Mouse (Mus musculus): ENCODE measurements around the gene Spdya.
"Not testable (repeated sequence)": the region's sequence is repeated elsewhere in the genome, so short reads cannot be mapped to it uniquely, and the experiment has no call there.

Spdya gene

GRCm38 (mm10) chr17:71551757-71552451 is at the start of gene Spdya:
Gene Spdya (plus strand): TSS chr17:71552061.
- peak; percentile 88 to 93 for DNase-seq

GRCm38 (mm10) chr17:71506832-71507231 is 45.0 kb upstream of the Spdya start:
- DNase-seq: no peak

- no peak for DNase-seq
These were observed 41.6 kb upstream of the Spdya start for GRCm38 (mm10) chr17:71510297-71510696.

GRCm38 (mm10) chr17:71526302-71526708 is 25.6 kb upstream of the Spdya start:
- no peak for DNase-seq

GRCm38 (mm10) chr17:71526711-71527564 is 24.9 kb upstream of the Spdya start, which contains the start of gene Ndc80:
Gene Ndc80 (minus strand): TSS chr17:71526857.
- DNase-seq: peak; percentile 94 to 97

- DNase-seq: no peak
These were observed 23.8 kb upstream of the Spdya start for GRCm38 (mm10) chr17:71528042-71528441.

- DNase-seq: not testable (repeated sequence)
These were observed 16.3 kb upstream of the Spdya start for GRCm38 (mm10) chr17:71535595-71535994.

GRCm38 (mm10) chr17:71537164-71537563 is 14.7 kb upstream of the Spdya start:
- DNase-seq: no peak

- DNase-seq: peak in 1 of 2 experiments; percentile 24
These were observed 3.3 kb upstream of the Spdya start for GRCm38 (mm10) chr17:71548586-71548985.

GRCm38 (mm10) chr17:71551350-71551749 is 511 bp upstream of the Spdya start:
- no peak for DNase-seq

GRCm38 (mm10) chr17:71552901-71553300 is 1.0 kb downstream of the Spdya start:
- DNase-seq: peak; percentile 8 to 12

- peak; percentile 39 to 50 for DNase-seq
These were observed 9.8 kb downstream of the Spdya start for GRCm38 (mm10) chr17:71561631-71562030.

GRCm38 (mm10) chr17:71579176-71579705 is 27.4 kb downstream of the Spdya start:
- no peak for DNase-seq

- DNase-seq: no peak
These were observed 46.2 kb downstream of the Spdya start for GRCm38 (mm10) chr17:71597881-71598658.

GRCm38 (mm10) chr17:71598659-71599554 is 47.0 kb downstream of the Spdya start:
- peak; percentile 94 to 95 for DNase-seq

GRCm38 (mm10) chr17:71615638-71616318 is 63.9 kb downstream of the Spdya start, which contains the start of gene Wdr43:
Gene Wdr43 (plus strand): TSS chr17:71615895.
- DNase-seq: peak; percentile 97

- DNase-seq: peak in 1 of 2 experiments; percentile 19
These were observed 64.6 kb downstream of the Spdya start for GRCm38 (mm10) chr17:71616319-71617032.

GRCm38 (mm10) chr17:71617033-71617362 is 65.1 kb downstream of the Spdya start:
- no peak for DNase-seq

GRCm38 (mm10) chr17:71617974-71618373 is 66.1 kb downstream of the Spdya start:
- no peak for DNase-seq

GRCm38 (mm10) chr17:71631806-71632205 is 79.9 kb downstream of the Spdya start:
- DNase-seq: no peak

Data from cerebellum, adult 18-20 months (tissue).